ENCODE assay signal across 8 mouse cellular contexts in the genomic region with DNA sequence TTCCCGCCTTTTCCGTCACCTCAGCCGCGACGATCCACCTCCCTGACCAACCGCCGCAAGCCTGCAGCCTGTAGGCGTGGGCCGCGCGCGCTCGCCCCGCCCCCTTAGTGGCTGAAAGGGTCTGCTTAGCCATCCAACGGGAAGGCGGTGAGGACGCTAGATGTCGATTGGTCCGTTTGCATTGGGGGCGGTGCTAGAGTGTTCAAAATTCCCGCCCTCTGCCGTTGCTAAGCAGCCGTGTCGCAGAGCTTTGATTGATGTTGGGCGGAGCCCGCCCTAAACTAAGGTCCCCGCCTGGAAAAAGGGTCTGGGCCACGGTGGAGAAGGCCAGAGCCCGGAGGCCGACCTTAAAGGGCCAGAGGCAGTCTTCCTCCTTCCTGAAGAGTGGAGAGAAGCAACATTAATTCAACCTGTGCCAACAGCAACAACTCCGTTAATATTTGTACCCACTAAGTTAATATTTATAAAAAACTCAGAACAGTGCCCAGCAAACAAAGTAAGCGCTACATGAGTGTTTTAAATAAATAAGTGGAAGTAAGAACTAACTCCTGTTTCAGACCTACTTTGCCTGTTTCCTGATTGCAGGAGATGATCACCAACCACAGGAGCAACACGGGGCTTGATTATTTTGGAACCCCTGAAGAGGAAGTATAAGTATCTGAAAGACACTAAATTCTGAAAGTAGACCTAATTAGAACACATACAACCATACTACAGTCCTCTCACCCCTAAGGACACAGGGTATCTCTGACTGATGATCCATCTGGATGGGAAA. TPM values are rescaled to one million over a fixed set of nuclear protein-coding genes. Genes with fewer than 3 reads are reported as not detected.
DNase-seq lines count a peak whose midpoint lies in the region.

Msh5 (minus strand) TSS at position 65 of the 775 bp plus-strand sequence.

- H3K27me3 ChIP-seq in hindbrain, embryonic 10.5 days (ENCODE audit: insufficient read depth, poor library complexity, severe bottlenecking) = no peaks in the 10 kb centered on the region

- no peaks in the 10 kb centered on the region for H3K9me3 ChIP-seq in hindbrain, embryonic 10.5 days

- peak within 1 kb of the TSS; percentile 98 for H3K27ac ChIP-seq in hindbrain, embryonic 10.5 days

- peak within 1 kb of the TSS; percentile 67 for H3K4me3 ChIP-seq in hindbrain, embryonic 10.5 days

- DNase-seq in MEL-GATA-1-ER (ENCODE audit: extremely low read depth, low read depth) = peak; percentile 95
- peak; percentile 94 for DNase-seq in cerebellum, adult 8-10 months
- peak; percentile 100 for DNase-seq in forelimb bud, embryonic 11.5 days (ENCODE audit: low read depth, low spot score)
- peak; percentile 100 for DNase-seq in hindbrain, embryonic 10.5 days (ENCODE audit: low spot score)
- DNase-seq in layer of hippocampus, postnatal 10 days (ENCODE audit: low spot score in 2 of 2) = peak; percentile 97 to 98
- peak; percentile 98 for DNase-seq in lung, postnatal 10 days
- DNase-seq in ovary, postnatal 36 days (ENCODE audit: low spot score) = peak; percentile 95
- DNase-seq in thymus, postnatal 25 days = peak; percentile 98

- H3K36me3 ChIP-seq in hindbrain, embryonic 10.5 days = no peaks in the 10 kb centered on the region

- 3% methylated on average over 33 of the region's 33 CpGs for WGBS in hindbrain, embryonic 10.5 days

- H3K4me1 ChIP-seq in hindbrain, embryonic 10.5 days (replicated peaks) = peaks cover 69% of the 10 kb centered on the region

RNA-seq across cellular contexts. Expression of gene Msh5, which starts in this region (rescaled TPM):
- 3.9 and 6.4 TPM in 2 replicates for polyA plus RNA-seq in hindbrain, embryonic 10.5 days (2016; fragmentation: Nextera tagmentation; extraction: Ambion mirVana)
- 1 to 10 TPM in 1 of 2 experiments, under 1 TPM in 1; 0.91 to 1.4 TPM for total RNA-seq in layer of hippocampus, postnatal 10 days (2021)

Comparison
In these comparisons a context has a peak if more than half of its experiments do, and no peak if none do; other contexts are left out.
1. Peak in every context shown above with its lines: DNase-seq, H3K4me3 ChIP-seq and H3K27ac ChIP-seq.